Mouse (Mus musculus) heart, embryonic 16.5 days (tissue): ENCODE measurements around the gene Sfrp4. TPM values are rescaled to one million over a fixed set of nuclear protein-coding genes. Genes with fewer than 3 reads are reported as not detected.

Source experiments
- ATAC-seq: fragments of 200-750 bp; cut with Nextera tagmentation; replicated peaks from 2 replicates; pipeline ENCODE4 v1.8.0; 2017; ENCODE audit warnings: moderate number of reproducible peaks; ENCODE audit not compliant: insufficient read depth, low FRiP score; ENCODE audit errors: extremely low read depth
- H3K27ac ChIP-seq: fragments of 300-500 bp; sonication (generic); 2 replicates; pipeline ENCODE4 v1.5.1; 2014; ENCODE audit warnings: mild to moderate bottlenecking, low read length, control low read depth, moderate library complexity
- H3K27me3 ChIP-seq: fragments of 300-500 bp; sonication (generic); 2 replicates; pipeline ENCODE4 v1.6.1; 2014; ENCODE audit warnings: low read length, mixed read lengths; ENCODE audit not compliant: control insufficient read depth, insufficient read depth
- H3K36me3 ChIP-seq: fragments of 300-500 bp; sonication (generic); 2 replicates; pipeline ENCODE4 v1.6.1; 2014; ENCODE audit not compliant: control insufficient read depth, insufficient read depth
- H3K4me1 ChIP-seq: fragments of 300-500 bp; sonication (generic); 2 replicates; pipeline ENCODE4 v1.6.1; 2014; ENCODE audit warnings: low read length, mixed read lengths; ENCODE audit not compliant: control insufficient read depth, insufficient read depth
- H3K4me2 ChIP-seq: fragments of 300-500 bp; sonication (generic); 2 replicates; pipeline ENCODE4 v1.6.1; 2014; ENCODE audit warnings: low read depth, mild to moderate bottlenecking, control low read depth, low read length
- H3K4me3 ChIP-seq: fragments of 300-500 bp; sonication (generic); 2 replicates; pipeline ENCODE4 v1.5.1; 2014; ENCODE audit warnings: mild to moderate bottlenecking, control low read depth, low read length
- H3K9ac ChIP-seq: fragments of 300-500 bp; sonication (generic); 2 replicates; pipeline ENCODE4 v1.6.1; 2014; ENCODE audit warnings: low read length, control low read depth
- H3K9me3 ChIP-seq: fragments of 300-500 bp; sonication (generic); replicated peaks from 2 replicates; pipeline ENCODE4 v1.6.1; 2016; ENCODE audit warnings: low read length; ENCODE audit not compliant: control insufficient read depth
- WGBS: fragments of 180-500 bp; shearing (Covaris S2); extraction: QIAGEN DNeasy Blood & Tissue Kit; methylation state at CpG from one replicate; pipeline ENCODE4 v1.1.7; 2014; 5-methylcytosine and 5-hydroxymethylcytosine counted together
- polyA plus RNA-seq: library from polyadenylated mRNA; unstranded; fragments of >200 nt; fragmentation: Nextera tagmentation; extraction: Ambion mirVana; gene quantifications from 2 replicates; pipeline ENCODE4 v1.2.1, GENCODE M21; 2015

Sfrp4 gene
- polyA plus RNA-seq, 1 experiment from 2014 or later: 0.41 TPM

- no peaks in the 10 kb centered on the region for H3K9me3 ChIP-seq
- no peak overlapping the region for H3K4me2 ChIP-seq
- H3K27me3 ChIP-seq: no peaks in the 10 kb centered on the region
- no peaks in the 10 kb centered on the region for H3K36me3 ChIP-seq
- no peak for ATAC-seq
- H3K9ac ChIP-seq: no peak overlapping the region
- no peak overlapping the region for H3K27ac ChIP-seq
- no peak overlapping the region for H3K4me3 ChIP-seq
- no peaks in the 10 kb centered on the region for H3K4me1 ChIP-seq
These were observed 14.8 kb upstream of the Sfrp4 start for GRCm38 (mm10) chr13:19608120-19608519.

DNA sequence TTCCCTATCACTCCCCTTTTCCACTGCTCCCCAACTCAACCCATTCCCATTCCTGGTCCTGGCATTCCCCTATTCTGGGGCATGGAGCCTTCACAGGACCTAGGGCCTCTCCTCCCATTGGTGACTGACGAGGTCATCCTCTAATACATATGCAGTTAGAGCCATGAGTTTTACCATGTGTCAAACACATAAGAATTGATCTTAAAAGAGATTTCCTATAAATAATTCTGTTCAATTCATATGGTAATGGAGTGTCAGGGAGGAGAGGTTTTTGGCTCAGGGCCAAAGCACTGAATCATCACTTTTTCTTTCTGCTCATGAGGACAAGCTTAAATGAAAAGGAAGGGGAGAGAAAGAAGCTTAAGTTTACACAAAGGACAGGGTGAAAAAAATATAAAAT is 10.6 kb upstream of the Sfrp4 start:
- H3K27ac ChIP-seq: no peak overlapping the region

DNA sequence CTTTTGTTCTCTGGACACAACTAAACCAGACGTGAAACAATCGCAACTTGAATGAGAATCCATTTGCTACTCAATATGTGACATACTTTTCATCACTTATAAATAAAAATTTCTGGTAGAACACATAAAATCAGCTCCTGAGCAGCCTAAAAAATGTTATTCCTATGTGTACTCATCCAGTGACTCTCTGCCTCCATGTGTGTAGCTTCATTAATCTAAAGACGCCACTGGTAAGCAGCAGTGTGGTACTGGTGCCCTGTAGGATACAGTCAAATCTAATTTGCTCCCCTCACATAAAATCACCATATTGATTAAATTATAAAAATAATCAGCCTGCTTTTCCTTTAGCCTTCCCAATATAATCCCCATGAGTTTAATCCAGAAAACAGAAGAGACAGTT is 9.9 kb upstream of the Sfrp4 start:
- Histone ChIP-seq H3K9me3 (no peaks in the 10 kb centered on the region), H3K4me3 (no peak overlapping the region), H3K27me3 (no peaks in the 10 kb centered on the region), H3K9ac (no peak overlapping the region), H3K27ac (no peak overlapping the region), H3K36me3 (no peaks in the 10 kb centered on the region), H3K4me2 (no peak overlapping the region), H3K4me1 (peaks cover under 1% of the 10 kb centered on the region; the same call in 1 of the 2 replicates)
- ATAC-seq: no peak
- WGBS: 84% methylated on average over 3 of the region's 3 CpGs

More for the DNA sequence above, 10.6 kb upstream of the Sfrp4 start:
- ATAC-seq: no peak
- no peaks in the 10 kb centered on the region for H3K4me1 ChIP-seq
- no peak overlapping the region for H3K9ac ChIP-seq
- no peaks in the 10 kb centered on the region for H3K27me3 ChIP-seq
- H3K4me3 ChIP-seq: no peak overlapping the region
- no peaks in the 10 kb centered on the region for H3K9me3 ChIP-seq
- H3K4me2 ChIP-seq: no peak overlapping the region
- 84% methylated on average over 1 of the region's 1 CpGs for WGBS
- no peaks in the 10 kb centered on the region for H3K36me3 ChIP-seq

DNA sequence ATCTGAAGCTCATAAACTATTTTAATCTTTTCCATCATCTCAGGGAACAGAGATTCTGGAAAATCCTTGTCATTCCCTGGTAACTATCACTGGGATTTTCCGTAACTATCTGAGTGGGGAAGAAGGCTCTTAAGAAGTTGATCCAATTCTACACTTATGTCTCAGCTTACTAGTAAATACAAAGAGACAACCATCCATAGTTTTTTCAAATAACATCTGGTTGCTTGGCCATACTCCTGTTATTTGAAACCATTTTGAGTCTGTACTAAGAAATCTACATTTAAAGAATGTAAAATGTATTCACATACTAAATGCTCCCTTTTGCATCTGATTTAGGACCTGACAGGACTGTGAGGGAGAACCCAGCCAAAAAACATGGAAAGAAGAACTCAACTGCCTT is 9.5 kb upstream of the Sfrp4 start:
- WGBS: 82% methylated on average over 1 of the region's 1 CpGs
- Histone ChIP-seq H3K9ac (no peak overlapping the region), H3K9me3 (no peaks in the 10 kb centered on the region), H3K27me3 (no peaks in the 10 kb centered on the region), H3K27ac (no peak overlapping the region), H3K36me3 (no peaks in the 10 kb centered on the region), H3K4me1 (peaks cover 3% of the 10 kb centered on the region; the same call in 1 of the 2 replicates), H3K4me2 (no peak overlapping the region), H3K4me3 (no peak overlapping the region)
- ATAC-seq: no peak

- Histone ChIP-seq H3K4me1 (peaks cover 3% of the 10 kb centered on the region; the same call in 1 of the 2 replicates), H3K36me3 (no peaks in the 10 kb centered on the region), H3K27me3 (no peaks in the 10 kb centered on the region), H3K9me3 (no peaks in the 10 kb centered on the region), H3K27ac (no peak overlapping the region), H3K4me2 (no peak overlapping the region), H3K4me3 (no peak overlapping the region), H3K9ac (no peak overlapping the region)
- 78% methylated on average over 1 of the region's 1 CpGs for WGBS
- ATAC-seq: no peak
These were observed 8.6 kb upstream of the Sfrp4 start for GRCm38 (mm10) chr13:19614311-19614710.

GRCm38 (mm10) chr13:19618081-19618480 is 4.8 kb upstream of the Sfrp4 start:
- Histone ChIP-seq H3K4me2 (peak overlapping the region; percentile 93), H3K4me3 (no peak overlapping the region)
- WGBS: 85% methylated on average over 4 of the region's 4 CpGs

GRCm38 (mm10) chr13:19618841-19619215 is 4.1 kb upstream of the Sfrp4 start:
- Histone ChIP-seq H3K9me3 (no peaks in the 10 kb centered on the region), H3K27me3 (peaks cover 10% of the 10 kb centered on the region), H3K4me1 (peaks cover 7% of the 10 kb centered on the region; the same call in 1 of the 2 replicates), H3K9ac (peak overlapping the region; percentile 88), H3K4me2 (peak overlapping the region; percentile 93), H3K4me3 (peak overlapping the region; percentile 78), H3K27ac (peak overlapping the region; percentile 77), H3K36me3 (no peaks in the 10 kb centered on the region)
- WGBS: 15% methylated on average over 5 of the region's 5 CpGs
- ATAC-seq: no peak

More at GRCm38 (mm10) chr13:19618081-19618480, 4.8 kb upstream of the Sfrp4 start:
- Histone ChIP-seq H3K27me3 (peaks cover 2% of the 10 kb centered on the region; the same call in 1 of the 2 replicates), H3K9ac (no peak overlapping the region), H3K27ac (no peak overlapping the region), H3K4me1 (peaks cover 3% of the 10 kb centered on the region; the same call in 1 of the 2 replicates), H3K9me3 (no peaks in the 10 kb centered on the region), H3K36me3 (no peaks in the 10 kb centered on the region)
- no peak for ATAC-seq

DNA sequence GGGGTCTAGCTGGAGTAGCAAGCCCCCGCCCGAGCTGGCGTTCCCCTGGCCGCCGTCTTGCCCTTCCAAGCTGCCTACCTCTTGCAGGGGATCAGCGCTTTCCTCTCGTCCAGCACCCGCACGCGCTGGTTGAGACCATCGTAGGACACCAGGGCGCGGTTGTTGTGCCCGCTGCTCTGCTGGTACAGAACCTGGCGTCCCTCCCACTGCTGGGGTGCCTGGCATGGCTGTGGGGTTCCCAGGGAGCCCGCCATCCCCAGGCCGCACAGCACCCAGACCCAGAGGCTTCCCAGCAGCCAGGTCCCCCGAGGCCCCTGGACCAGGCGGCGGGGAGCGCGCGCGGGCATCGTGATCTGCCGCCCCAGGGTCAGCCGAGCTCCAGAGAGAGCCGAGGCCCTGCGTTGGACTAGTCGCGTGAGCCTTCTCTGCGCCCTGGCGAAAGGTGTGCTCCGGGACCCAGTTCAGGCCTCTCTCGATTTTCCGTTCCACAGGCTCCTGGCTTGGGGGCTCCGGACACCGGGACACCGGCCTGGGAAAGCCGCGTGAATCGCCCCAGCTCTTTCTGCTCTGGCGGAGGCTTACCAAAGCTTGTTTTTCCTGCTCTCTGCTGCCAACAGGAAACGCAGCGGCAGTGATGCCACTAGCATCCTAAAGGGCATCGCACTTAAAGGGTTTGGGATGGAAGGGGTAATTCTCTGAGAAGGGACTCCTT is 3.5 kb upstream of the Sfrp4 start, which contains the start of gene Epdr1:
Epdr1 (minus strand) TSS at position 712 of the 712 bp plus-strand sequence.
- Histone ChIP-seq H3K4me2 (peak within 1 kb of the TSS; percentile 93), H3K9ac (peak within 1 kb of the TSS; percentile 88), H3K27me3 (peaks cover 14% of the 10 kb centered on the region), H3K9me3 (no peaks in the 10 kb centered on the region), H3K4me1 (peaks cover 7% of the 10 kb centered on the region; the same call in 1 of the 2 replicates), H3K4me3 (peak within 1 kb of the TSS; percentile 78), H3K36me3 (no peaks in the 10 kb centered on the region), H3K27ac (peak within 1 kb of the TSS; percentile 77)
- WGBS: under 1% methylated on average over 46 of the region's 46 CpGs
- peak; percentile 77 for ATAC-seq

DNA sequence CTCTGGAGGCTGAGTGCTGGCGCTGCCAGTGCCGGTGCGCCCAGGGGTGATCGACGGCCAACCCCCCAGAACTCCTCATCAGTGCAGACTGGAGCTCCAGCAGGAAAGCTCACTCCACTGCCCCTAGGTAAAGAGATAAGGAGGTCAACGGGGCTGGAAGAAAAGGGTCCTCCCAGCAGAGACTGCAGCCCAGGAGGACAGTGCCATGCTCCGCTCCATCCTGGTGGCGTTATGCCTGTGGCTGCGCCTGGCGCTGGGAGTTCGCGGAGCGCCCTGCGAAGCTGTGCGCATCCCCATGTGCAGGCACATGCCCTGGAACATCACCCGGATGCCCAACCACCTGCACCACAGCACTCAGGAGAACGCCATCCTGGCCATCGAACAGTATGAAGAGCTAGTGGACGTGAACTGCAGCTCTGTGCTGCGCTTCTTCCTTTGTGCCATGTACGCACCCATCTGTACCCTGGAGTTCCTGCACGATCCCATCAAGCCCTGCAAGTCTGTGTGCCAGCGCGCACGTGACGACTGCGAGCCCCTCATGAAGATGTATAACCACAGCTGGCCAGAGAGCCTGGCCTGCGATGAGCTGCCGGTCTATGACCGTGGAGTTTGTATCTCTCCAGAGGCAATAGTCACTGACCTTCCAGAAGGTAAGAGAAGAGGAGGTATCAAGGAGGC is 463 bp downstream of the Sfrp4 start:
- WGBS: 18% methylated on average over 30 of the region's 30 CpGs
- H3K36me3 ChIP-seq: no peaks in the 10 kb centered on the region
- peak overlapping the region; percentile 58 for H3K4me3 ChIP-seq
- no peak for ATAC-seq
- H3K4me1 ChIP-seq: peaks cover 5% of the 10 kb centered on the region; the same call in 1 of the 2 replicates
- H3K9ac ChIP-seq: peak overlapping the region; percentile 60
- no peak overlapping the region for H3K27ac ChIP-seq
- peak overlapping the region; percentile 85 for H3K4me2 ChIP-seq
- peaks cover 18% of the 10 kb centered on the region for H3K27me3 ChIP-seq
- H3K9me3 ChIP-seq: no peaks in the 10 kb centered on the region
